ENCODE assay signal across 9 mouse cellular contexts in genomic region chr10:12820978-12821735, GRCm38 (mm10). TPM values are rescaled to one million over a fixed set of nuclear protein-coding genes. Genes with fewer than 3 reads are reported as not detected.
DNase-seq lines count a peak whose midpoint lies in the region; ATAC-seq and TF ChIP-seq lines count a peak whose summit lies in the region.
"Had no signal": no experiment of that assay in that cellular context is flagged by ENCODE, and none has a peak within 500 bp of the region (broad histone marks: within the 10 kb centered on the region; RNA-seq: fewer than 3 reads in every experiment).

No protein-coding gene starts in this region.

- H3K4me3 ChIP-seq in liver, postnatal 0 days (ENCODE audit: low read depth, low read length): no peak overlapping the region
- no peak overlapping the region for H3K4me3 ChIP-seq in liver, embryonic 11.5 days (ENCODE audit: low read depth, low read length)
- no peak overlapping the region for H3K4me3 ChIP-seq in intestine, embryonic 15.5 days (replicated peaks)
- no peak overlapping the region for H3K4me3 ChIP-seq in hindbrain, embryonic 10.5 days
- H3K4me3 ChIP-seq in kidney, embryonic 15.5 days (replicated peaks): no peak overlapping the region

- DNase-seq in liver, postnatal 0 days: no peak
- no peak for DNase-seq in liver, embryonic 11.5 days (ENCODE audit: low spot score)
- peak; percentile 67 for DNase-seq in adrenal gland, postnatal 14 days
- DNase-seq in skeletal muscle tissue, adult 2 months (ENCODE audit: low read depth, low spot score): peak; percentile 71
- no peak for DNase-seq in testis, postnatal 14 days (ENCODE audit: low spot score)
- DNase-seq in hindbrain, embryonic 10.5 days (ENCODE audit: low spot score): no peak
- DNase-seq: kidney, postnatal 25 days had no signal

- WGBS in liver, postnatal 0 days (ENCODE audit: insufficient replicate concordance): 61% methylated on average over 13 of the region's 13 CpGs
- WGBS in liver, embryonic 11.5 days: 76% methylated on average over 13 of the region's 13 CpGs
- 64% methylated on average over 13 of the region's 13 CpGs for WGBS in intestine, embryonic 15.5 days
- 90% methylated on average over 13 of the region's 13 CpGs for WGBS in hindbrain, embryonic 10.5 days
- 84% methylated on average over 13 of the region's 13 CpGs for WGBS in kidney, embryonic 15.5 days

- peak; percentile 50 for ATAC-seq in liver, postnatal 0 days
- ATAC-seq in liver, embryonic 11.5 days (replicated peaks; ENCODE audit: low FRiP score): no peak
- peak; percentile 54 for ATAC-seq in intestine, embryonic 15.5 days
- ATAC-seq in kidney, embryonic 15.5 days (replicated peaks; ENCODE audit: low FRiP score): no peak

- no peak overlapping the region for H3K27ac ChIP-seq in liver, postnatal 0 days (ENCODE audit: low read depth)
- no peak overlapping the region for H3K27ac ChIP-seq in liver, embryonic 11.5 days (ENCODE audit: low read depth, low read length)
- H3K27ac ChIP-seq in intestine, embryonic 15.5 days: no peak overlapping the region
- H3K27ac ChIP-seq in hindbrain, embryonic 10.5 days: no peak overlapping the region
- no peak overlapping the region for H3K27ac ChIP-seq in kidney, embryonic 15.5 days

- TF ChIP-seq CTCF in liver, postnatal 0 days (IDR thresholded peaks at IDR 0.05; ENCODE audit: low read depth): no peak

- no peaks in the 10 kb centered on the region for H3K27me3 ChIP-seq in liver, postnatal 0 days (ENCODE audit: insufficient read depth, low read length)
- H3K27me3 ChIP-seq in liver, embryonic 11.5 days (replicated peaks; ENCODE audit: control insufficient read depth, insufficient read depth, low read length): no peaks in the 10 kb centered on the region
- H3K27me3 ChIP-seq in intestine, embryonic 15.5 days (replicated peaks): no peaks in the 10 kb centered on the region
- H3K27me3 ChIP-seq in hindbrain, embryonic 10.5 days (ENCODE audit: insufficient read depth, poor library complexity, severe bottlenecking): no peaks in the 10 kb centered on the region
- H3K27me3 ChIP-seq in kidney, embryonic 15.5 days: no peaks in the 10 kb centered on the region

- H3K9ac ChIP-seq in liver, postnatal 0 days (replicated peaks): no peak overlapping the region
- H3K9ac ChIP-seq in liver, embryonic 11.5 days (ENCODE audit: low read depth, low read length): no peak overlapping the region
- H3K9ac ChIP-seq in intestine, embryonic 15.5 days: no peak overlapping the region
- no peak overlapping the region for H3K9ac ChIP-seq in kidney, embryonic 15.5 days

- H3K9me3 ChIP-seq in liver, postnatal 0 days (ENCODE audit: low read length): no peaks in the 10 kb centered on the region
- H3K9me3 ChIP-seq in liver, embryonic 11.5 days (ENCODE audit: control insufficient read depth, low read length): no peaks in the 10 kb centered on the region
- no peaks in the 10 kb centered on the region for H3K9me3 ChIP-seq in intestine, embryonic 15.5 days
- no peaks in the 10 kb centered on the region for H3K9me3 ChIP-seq in hindbrain, embryonic 10.5 days
- no peaks in the 10 kb centered on the region for H3K9me3 ChIP-seq in kidney, embryonic 15.5 days (replicated peaks)

- TF ChIP-seq EP300 in liver, postnatal 0 days (IDR thresholded peaks at IDR 0.05; ENCODE audit: low read depth): no peak

- H3K36me3 ChIP-seq in liver, postnatal 0 days (replicated peaks; ENCODE audit: insufficient read depth, low read length): no peaks in the 10 kb centered on the region
- H3K36me3 ChIP-seq in liver, embryonic 11.5 days (ENCODE audit: control insufficient read depth, insufficient read depth, low read length): no peaks in the 10 kb centered on the region
- no peaks in the 10 kb centered on the region for H3K36me3 ChIP-seq in intestine, embryonic 15.5 days
- no peaks in the 10 kb centered on the region for H3K36me3 ChIP-seq in hindbrain, embryonic 10.5 days
- no peaks in the 10 kb centered on the region for H3K36me3 ChIP-seq in kidney, embryonic 15.5 days

- peaks cover 6% of the 10 kb centered on the region for H3K4me1 ChIP-seq in liver, postnatal 0 days (ENCODE audit: insufficient read depth)
- H3K4me1 ChIP-seq in liver, embryonic 11.5 days (replicated peaks; ENCODE audit: control insufficient read depth, insufficient read depth, low read length): peaks cover 9% of the 10 kb centered on the region
- H3K4me1 ChIP-seq in intestine, embryonic 15.5 days (replicated peaks): peaks cover 3% of the 10 kb centered on the region; the same call in 1 of the 2 replicates
- peaks cover 16% of the 10 kb centered on the region for H3K4me1 ChIP-seq in hindbrain, embryonic 10.5 days (replicated peaks)
- peaks cover 24% of the 10 kb centered on the region for H3K4me1 ChIP-seq in kidney, embryonic 15.5 days

- H3K4me2 ChIP-seq in liver, postnatal 0 days (ENCODE audit: low read depth, low read length): no peak overlapping the region
- H3K4me2 ChIP-seq in liver, embryonic 11.5 days: no peak overlapping the region
- no peak overlapping the region for H3K4me2 ChIP-seq in intestine, embryonic 15.5 days (replicated peaks)
- no peak overlapping the region for H3K4me2 ChIP-seq in kidney, embryonic 15.5 days

RNA-seq across cellular contexts. Expression of gene Utrn, which starts 48.0 kb away (rescaled TPM):
- polyA plus RNA-seq in liver, postnatal 0 days (2015; fragmentation: Nextera tagmentation; extraction: Ambion mirVana): 8.0 and 9.7 TPM in 2 replicates
- polyA plus RNA-seq in liver, embryonic 11.5 days (2014; fragmentation: Nextera tagmentation; extraction: Ambion mirVana): 19.8 and 23.0 TPM in 2 replicates
- total RNA-seq in adrenal gland, postnatal 14 days (2021): 95.5 and 99.1 TPM in 2 replicates
- polyA plus RNA-seq in intestine, embryonic 15.5 days (2015; fragmentation: Nextera tagmentation; extraction: Ambion mirVana): 43.8 and 46.2 TPM in 2 replicates
- polyA plus RNA-seq in hindbrain, embryonic 10.5 days (2016; fragmentation: Nextera tagmentation; extraction: Ambion mirVana): 38.7 and 52.9 TPM in 2 replicates
- 85.2 and 86.1 TPM in 2 replicates for polyA plus RNA-seq in kidney, embryonic 15.5 days (2015; fragmentation: Nextera tagmentation; extraction: Ambion mirVana)

Comparison
In these comparisons a context has a peak if more than half of its experiments do, and no peak if none do; other contexts are left out.
1. ATAC-seq: peak in liver, postnatal 0 days (single experiment) and intestine, embryonic 15.5 days (single experiment); none in liver, embryonic 11.5 days (single experiment) and kidney, embryonic 15.5 days (single experiment).
2. DNase-seq: peak in adrenal gland, postnatal 14 days (single experiment) and skeletal muscle tissue, adult 2 months (single experiment); none in liver, postnatal 0 days (single experiment), liver, embryonic 11.5 days (single experiment), testis, postnatal 14 days (single experiment) and hindbrain, embryonic 10.5 days (single experiment).